Mouse (Mus musculus) forebrain, embryonic 16.5 days (tissue): ENCODE measurements around the gene Rap1gap2. TPM values are rescaled to one million over a fixed set of nuclear protein-coding genes. Genes with fewer than 3 reads are reported as not detected.

Source experiments
- ATAC-seq: fragments of 200-750 bp; cut with Nextera tagmentation; 2 replicates; pipeline ENCODE4 v1.8.0; 2017; ENCODE audit warnings: mild to moderate bottlenecking, moderate library complexity
- H3K27ac ChIP-seq: fragments of 300-500 bp; sonication (generic); 2 replicates; pipeline ENCODE4 v1.5.1; 2014; ENCODE audit warnings: low read length, control low read depth
- H3K27me3 ChIP-seq: fragments of 300-500 bp; sonication (generic); replicated peaks from 2 replicates; pipeline ENCODE4 v1.6.1; 2014; ENCODE audit warnings: low read length; ENCODE audit not compliant: control insufficient read depth, insufficient read depth
- H3K36me3 ChIP-seq: fragments of 300-500 bp; sonication (generic); 2 replicates; pipeline ENCODE4 v1.6.1; 2014; ENCODE audit not compliant: control insufficient read depth, insufficient read depth
- H3K4me1 ChIP-seq: fragments of 300-500 bp; sonication (generic); replicated peaks from 2 replicates; pipeline ENCODE4 v1.6.1; 2014; ENCODE audit warnings: low read length; ENCODE audit not compliant: control insufficient read depth, insufficient read depth
- H3K4me2 ChIP-seq: fragments of 300-500 bp; sonication (generic); 2 replicates; pipeline ENCODE4 v1.6.1; 2014; ENCODE audit warnings: mild to moderate bottlenecking, low read length, control low read depth
- H3K4me3 ChIP-seq: fragments of 300-500 bp; sonication (generic); replicated peaks from 2 replicates; pipeline ENCODE4 v1.5.1; 2014; ENCODE audit warnings: mild to moderate bottlenecking, low read length, control low read depth
- H3K9ac ChIP-seq: fragments of 300-500 bp; sonication (generic); replicated peaks from 2 replicates; pipeline ENCODE4 v1.6.1; 2014; ENCODE audit warnings: low read depth, low read length, control low read depth
- H3K9me3 ChIP-seq: fragments of 300-500 bp; sonication (generic); 2 replicates; pipeline ENCODE4 v1.6.1; 2016; ENCODE audit warnings: low read length; ENCODE audit not compliant: control insufficient read depth
- WGBS: fragments of 180-500 bp; shearing (Covaris S2); extraction: QIAGEN DNeasy Blood & Tissue Kit; methylation state at CpG from one replicate; pipeline ENCODE4 v1.1.7; 2014; 5-methylcytosine and 5-hydroxymethylcytosine counted together
- polyA plus RNA-seq: library from polyadenylated mRNA; unstranded; fragments of >200 nt; fragmentation: Nextera tagmentation; extraction: Ambion mirVana; gene quantifications from 2 replicates; pipeline ENCODE4 v1.2.1, GENCODE M21; 2015

The Rap1gap2 gene
- polyA plus RNA-seq, 1 experiment from 2014 or later = 12.9 TPM

- 78% methylated on average over 5 of the region's 5 CpGs for WGBS
- no peaks in the 10 kb centered on the region for H3K36me3 ChIP-seq
- no peak overlapping the region for H3K9ac ChIP-seq
- H3K27me3 ChIP-seq = no peaks in the 10 kb centered on the region
- no peak overlapping the region for H3K4me2 ChIP-seq
- no peak overlapping the region for H3K27ac ChIP-seq
- ATAC-seq = no peak
- no peak overlapping the region for H3K4me3 ChIP-seq
- no peaks in the 10 kb centered on the region for H3K9me3 ChIP-seq
- peaks cover 4% of the 10 kb centered on the region; the same call in 1 of the 2 replicates for H3K4me1 ChIP-seq
These were observed 184.4 kb downstream of the Rap1gap2 start for GRCm38 (mm10) chr11:74426306-74426705.

- H3K4me2 ChIP-seq = no peak overlapping the region
- ATAC-seq = no peak
- no peaks in the 10 kb centered on the region for H3K27me3 ChIP-seq
- no peaks in the 10 kb centered on the region for H3K9me3 ChIP-seq
- WGBS = 93% methylated on average over 6 of the region's 6 CpGs
- no peak overlapping the region for H3K27ac ChIP-seq
- H3K9ac ChIP-seq = no peak overlapping the region
- no peaks in the 10 kb centered on the region for H3K36me3 ChIP-seq
- H3K4me1 ChIP-seq = no peaks in the 10 kb centered on the region
- no peak overlapping the region for H3K4me3 ChIP-seq
These were observed 188.7 kb downstream of the Rap1gap2 start for GRCm38 (mm10) chr11:74422019-74422418.

GRCm38 (mm10) chr11:74421151-74421550, 189.6 kb downstream of the Rap1gap2 start:
- no peak overlapping the region for H3K27ac ChIP-seq
- H3K27me3 ChIP-seq = no peaks in the 10 kb centered on the region
- H3K36me3 ChIP-seq = no peaks in the 10 kb centered on the region
- 76% methylated on average over 4 of the region's 4 CpGs for WGBS
- no peak overlapping the region for H3K4me2 ChIP-seq
- no peaks in the 10 kb centered on the region for H3K9me3 ChIP-seq
- ATAC-seq = no peak
- no peak overlapping the region for H3K4me3 ChIP-seq
- no peaks in the 10 kb centered on the region for H3K4me1 ChIP-seq
- no peak overlapping the region for H3K9ac ChIP-seq

GRCm38 (mm10) chr11:74419601-74420000, 191.1 kb downstream of the Rap1gap2 start:
- no peaks in the 10 kb centered on the region for H3K27me3 ChIP-seq
- no peak overlapping the region for H3K4me2 ChIP-seq
- no peak overlapping the region for H3K9ac ChIP-seq
- no peak overlapping the region for H3K4me3 ChIP-seq
- no peaks in the 10 kb centered on the region for H3K9me3 ChIP-seq
- peaks cover 6% of the 10 kb centered on the region; the same call in 1 of the 2 replicates for H3K4me1 ChIP-seq
- H3K27ac ChIP-seq = no peak overlapping the region
- 81% methylated on average over 4 of the region's 4 CpGs for WGBS
- no peaks in the 10 kb centered on the region for H3K36me3 ChIP-seq
- no peak for ATAC-seq

- 35% methylated on average over 12 of the region's 12 CpGs for WGBS
- no peak overlapping the region for H3K27ac ChIP-seq
- H3K4me3 ChIP-seq = no peak overlapping the region
- H3K9ac ChIP-seq = no peak overlapping the region
- no peaks in the 10 kb centered on the region for H3K27me3 ChIP-seq
- ATAC-seq = no peak
- H3K4me1 ChIP-seq = peaks cover 6% of the 10 kb centered on the region; the same call in 1 of the 2 replicates
- no peak overlapping the region for H3K4me2 ChIP-seq
- no peaks in the 10 kb centered on the region for H3K9me3 ChIP-seq
- H3K36me3 ChIP-seq = no peaks in the 10 kb centered on the region
These were observed 195.0 kb downstream of the Rap1gap2 start for GRCm38 (mm10) chr11:74415736-74416135.

- peaks cover 15% of the 10 kb centered on the region for H3K4me1 ChIP-seq
- no peak overlapping the region for H3K9ac ChIP-seq
- no peaks in the 10 kb centered on the region for H3K36me3 ChIP-seq
- WGBS = 85% methylated on average over 9 of the region's 9 CpGs
- H3K9me3 ChIP-seq = no peaks in the 10 kb centered on the region
- H3K27ac ChIP-seq = no peak overlapping the region
- H3K4me3 ChIP-seq = no peak overlapping the region
- ATAC-seq = no peak
- H3K27me3 ChIP-seq = no peaks in the 10 kb centered on the region
- H3K4me2 ChIP-seq = no peak overlapping the region
These were observed 196.6 kb downstream of the Rap1gap2 start for GRCm38 (mm10) chr11:74414112-74414511.

GRCm38 (mm10) chr11:74413449-74413972, 197.2 kb downstream of the Rap1gap2 start:
- H3K9me3 ChIP-seq = no peaks in the 10 kb centered on the region
- no peak overlapping the region for H3K9ac ChIP-seq

GRCm38 (mm10) chr11:74412462-74412861, 198.3 kb downstream of the Rap1gap2 start:
- no peak for ATAC-seq
- peaks cover 24% of the 10 kb centered on the region for H3K4me1 ChIP-seq
- 81% methylated on average over 3 of the region's 3 CpGs for WGBS

More at GRCm38 (mm10) chr11:74413449-74413972, 197.2 kb downstream of the Rap1gap2 start:
- no peaks in the 10 kb centered on the region for H3K36me3 ChIP-seq
- no peak overlapping the region for H3K4me3 ChIP-seq
- 73% methylated on average over 3 of the region's 3 CpGs for WGBS
- H3K27me3 ChIP-seq = no peaks in the 10 kb centered on the region
- no peak overlapping the region for H3K4me2 ChIP-seq
- no peak for ATAC-seq
- H3K27ac ChIP-seq = no peak overlapping the region
- H3K4me1 ChIP-seq = peaks cover 21% of the 10 kb centered on the region

GRCm38 (mm10) chr11:74411943-74412342, 198.8 kb downstream of the Rap1gap2 start:
- WGBS = 75% methylated on average over 3 of the region's 3 CpGs
- no peaks in the 10 kb centered on the region for H3K9me3 ChIP-seq
- no peak for ATAC-seq

More at GRCm38 (mm10) chr11:74412462-74412861, 198.3 kb downstream of the Rap1gap2 start:
- H3K27ac ChIP-seq = no peak overlapping the region
- H3K36me3 ChIP-seq = no peaks in the 10 kb centered on the region
- H3K4me2 ChIP-seq = no peak overlapping the region
- no peak overlapping the region for H3K4me3 ChIP-seq
- H3K9ac ChIP-seq = no peak overlapping the region
- H3K9me3 ChIP-seq = no peaks in the 10 kb centered on the region
- no peaks in the 10 kb centered on the region for H3K27me3 ChIP-seq

GRCm38 (mm10) chr11:74409757-74410174, 200.9 kb downstream of the Rap1gap2 start:
- H3K27ac ChIP-seq = peak overlapping the region; percentile 79
- peaks cover 18% of the 10 kb centered on the region for H3K4me1 ChIP-seq
- 19% methylated on average over 4 of the region's 4 CpGs for WGBS
- no peak overlapping the region for H3K4me2 ChIP-seq
- H3K36me3 ChIP-seq = no peaks in the 10 kb centered on the region
- H3K4me3 ChIP-seq = no peak overlapping the region
- no peaks in the 10 kb centered on the region for H3K27me3 ChIP-seq
- no peak overlapping the region for H3K9ac ChIP-seq
- peak; percentile 75 for ATAC-seq
- no peaks in the 10 kb centered on the region for H3K9me3 ChIP-seq

More at GRCm38 (mm10) chr11:74411943-74412342, 198.8 kb downstream of the Rap1gap2 start:
- Histone ChIP-seq H3K9ac (no peak overlapping the region), H3K4me3 (no peak overlapping the region), H3K4me1 (peaks cover 24% of the 10 kb centered on the region), H3K27me3 (no peaks in the 10 kb centered on the region), H3K4me2 (no peak overlapping the region), H3K36me3 (no peaks in the 10 kb centered on the region), H3K27ac (no peak overlapping the region)
